Comparison of ENCODE assay signal across 9 mouse cellular contexts in the genomic region with DNA sequence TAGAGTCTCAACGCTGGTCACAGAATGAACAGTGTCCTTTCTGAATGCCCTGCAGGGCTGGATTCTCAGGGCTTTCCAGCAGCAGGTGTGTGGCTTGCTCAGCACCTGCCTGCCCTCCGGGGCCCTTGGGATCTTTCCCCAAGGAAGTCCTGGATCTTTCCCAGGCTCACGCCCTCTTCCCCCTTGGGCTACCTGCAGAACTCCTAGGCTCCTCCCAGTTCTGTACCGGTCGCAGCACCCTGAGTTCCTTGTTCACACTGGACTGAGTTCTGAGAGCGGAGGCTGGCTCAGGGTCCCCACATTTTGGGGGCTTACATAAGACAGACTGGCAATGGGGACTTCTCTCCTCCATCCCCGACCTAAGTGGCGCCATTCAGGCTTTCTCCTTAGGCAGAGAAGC. TPM values are rescaled to one million over a fixed set of nuclear protein-coding genes. Genes with fewer than 3 reads are reported as not detected.
A peak's percentile ranks its signal among the peaks of the same experiment; 100 is the strongest.
DNase-seq lines count a peak whose midpoint lies in the region; ATAC-seq and TF ChIP-seq lines count a peak whose summit lies in the region.
"Had no signal": no experiment of that assay in that cellular context is flagged by ENCODE, and none has a peak within 500 bp of the region (broad histone marks: within the 10 kb centered on the region; RNA-seq: fewer than 3 reads in every experiment).

No protein-coding gene starts in this region.

- peak overlapping the region; percentile 5; the same call in 1 of the 2 replicates for H3K4me3 ChIP-seq in kidney, embryonic 16.5 days (ENCODE audit: low read length)
- H3K4me3 ChIP-seq in forebrain, embryonic 10.5 days, result peak overlapping the region; percentile 44; the same call in 1 of the 2 replicates
- H3K4me3 ChIP-seq in intestine, postnatal 0 days (ENCODE audit: low read depth, low read length), result 0 out of 2 replicates have a peak overlapping the region, but pooled peaks have one; percentile 11
- H3K4me3 ChIP-seq in neural tube, embryonic 15.5 days (replicated peaks), result no peak overlapping the region

- H3K27me3 ChIP-seq in kidney, embryonic 16.5 days (ENCODE audit: insufficient read depth, low read length), result no peaks in the 10 kb centered on the region
- H3K27me3 ChIP-seq in forebrain, embryonic 10.5 days (ENCODE audit: poor library complexity, severe bottlenecking), result no peaks in the 10 kb centered on the region
- H3K27me3 ChIP-seq in intestine, postnatal 0 days (replicated peaks; ENCODE audit: control insufficient read depth, insufficient read depth, low read length), result no peaks in the 10 kb centered on the region
- no peaks in the 10 kb centered on the region for H3K27me3 ChIP-seq in neural tube, embryonic 15.5 days (replicated peaks)

- H3K27ac ChIP-seq in kidney, embryonic 16.5 days (ENCODE audit: low read length), result peak overlapping the region; percentile 87
- peak overlapping the region; percentile 91 for H3K27ac ChIP-seq in forebrain, embryonic 10.5 days
- H3K27ac ChIP-seq in intestine, postnatal 0 days (ENCODE audit: low read depth, low read length), result no peak overlapping the region
- peak overlapping the region; percentile 80 for H3K27ac ChIP-seq in neural tube, embryonic 15.5 days (replicated peaks)

- no peak for DNase-seq in kidney, postnatal 14 days
- no peak for DNase-seq in forebrain, embryonic 10.5 days (ENCODE audit: extremely low spot score, low spot score)
- no peak for DNase-seq in frontal cortex, postnatal 25 days (ENCODE audit: low spot score in 2 of 2)
- DNase-seq in c-Kit-positive CD71-positive TER-119-positive erythroid progenitor cells, embryonic 14.5 days (ENCODE audit: low spot score), result no peak
- DNase-seq in urinary bladder, adult 18-20 months (ENCODE audit: low spot score in 2 of 2), result no peak
- DNase-seq: spleen, adult 18-20 months had no signal

- H3K4me1 ChIP-seq in kidney, embryonic 16.5 days (ENCODE audit: insufficient read depth, low read length), result peaks cover 36% of the 10 kb centered on the region
- peaks cover 50% of the 10 kb centered on the region for H3K4me1 ChIP-seq in forebrain, embryonic 10.5 days
- no peaks in the 10 kb centered on the region; the same call in 1 of the 2 replicates for H3K4me1 ChIP-seq in intestine, postnatal 0 days (replicated peaks; ENCODE audit: control insufficient read depth, insufficient read depth, low read length)
- H3K4me1 ChIP-seq in neural tube, embryonic 15.5 days, result peaks cover 52% of the 10 kb centered on the region

- peak overlapping the region; percentile 54 for H3K9ac ChIP-seq in kidney, embryonic 16.5 days (replicated peaks; ENCODE audit: low read length)
- no peak overlapping the region for H3K9ac ChIP-seq in intestine, postnatal 0 days (ENCODE audit: low read depth, low read length)
- no peak overlapping the region for H3K9ac ChIP-seq in neural tube, embryonic 15.5 days (replicated peaks)

- peak overlapping the region; percentile 38 for H3K4me2 ChIP-seq in kidney, embryonic 16.5 days (replicated peaks; ENCODE audit: low read depth, low read length)
- peak overlapping the region; percentile 65 for H3K4me2 ChIP-seq in intestine, postnatal 0 days (replicated peaks; ENCODE audit: low read depth)
- H3K4me2 ChIP-seq in neural tube, embryonic 15.5 days, result peak overlapping the region; percentile 35; the same call in 1 of the 2 replicates

- H3K36me3 ChIP-seq in kidney, embryonic 16.5 days (ENCODE audit: insufficient read depth, low read length), result peaks cover 20% of the 10 kb centered on the region; the same call in 1 of the 2 replicates
- H3K36me3 ChIP-seq in forebrain, embryonic 10.5 days (replicated peaks), result peaks cover 76% of the 10 kb centered on the region
- no peaks in the 10 kb centered on the region for H3K36me3 ChIP-seq in intestine, postnatal 0 days (ENCODE audit: control insufficient read depth, insufficient read depth)
- H3K36me3 ChIP-seq in neural tube, embryonic 15.5 days, result peaks cover 22% of the 10 kb centered on the region

- H3K9me3 ChIP-seq in kidney, embryonic 16.5 days (ENCODE audit: low read length), result no peaks in the 10 kb centered on the region
- no peaks in the 10 kb centered on the region for H3K9me3 ChIP-seq in forebrain, embryonic 10.5 days
- no peaks in the 10 kb centered on the region for H3K9me3 ChIP-seq in intestine, postnatal 0 days (ENCODE audit: control insufficient read depth)
- H3K9me3 ChIP-seq in neural tube, embryonic 15.5 days (replicated peaks), result no peaks in the 10 kb centered on the region

- no peak for TF ChIP-seq CTCF in intestine, postnatal 0 days (IDR thresholded peaks at IDR 0.05; ENCODE audit: low read depth)

- WGBS in kidney, embryonic 16.5 days, result 51% methylated on average over 8 of the region's 8 CpGs
- WGBS in forebrain, embryonic 10.5 days, result 42% methylated on average over 8 of the region's 8 CpGs
- WGBS in intestine, postnatal 0 days, result 47% methylated on average over 8 of the region's 8 CpGs
- 53% methylated on average over 8 of the region's 8 CpGs for WGBS in neural tube, embryonic 15.5 days

- ATAC-seq in kidney, embryonic 16.5 days (ENCODE audit: low FRiP score, low TSS enrichment), result 0 out of 2 replicates have a peak, but pooled peaks have one; percentile 14
- peak; percentile 46 for ATAC-seq in intestine, postnatal 0 days
- no peak for ATAC-seq in neural tube, embryonic 15.5 days (ENCODE audit: low FRiP score)

RNA-seq across cellular contexts. Expression of a gene that starts 19.9 kb away (rescaled TPM):
- polyA plus RNA-seq in kidney, embryonic 16.5 days (2015; fragmentation: Nextera tagmentation; extraction: Ambion mirVana), result 2.5 and 3.6 TPM in 2 replicates
- polyA plus RNA-seq in forebrain, embryonic 10.5 days (2016; fragmentation: Nextera tagmentation; extraction: Ambion mirVana), result 3.5 and 4.0 TPM in 2 replicates
- 0.90 TPM in 2 replicates for polyA plus RNA-seq in intestine, postnatal 0 days (2015; fragmentation: Nextera tagmentation; extraction: Ambion mirVana)
- 3.3 and 4.9 TPM in 2 replicates for polyA plus RNA-seq in neural tube, embryonic 15.5 days (2015; fragmentation: Nextera tagmentation; extraction: Ambion mirVana)

RNA-seq across cellular contexts. Expression of a gene that starts 27.7 kb away (rescaled TPM):
- 0.53 and 0.71 TPM in 2 replicates for polyA plus RNA-seq in kidney, embryonic 16.5 days (2015; fragmentation: Nextera tagmentation; extraction: Ambion mirVana)
- polyA plus RNA-seq in forebrain, embryonic 10.5 days (2016; fragmentation: Nextera tagmentation; extraction: Ambion mirVana), result not detected in 2 replicates
- polyA plus RNA-seq in intestine, postnatal 0 days (2015; fragmentation: Nextera tagmentation; extraction: Ambion mirVana), result not detected in 2 replicates
- polyA plus RNA-seq in neural tube, embryonic 15.5 days (2015; fragmentation: Nextera tagmentation; extraction: Ambion mirVana), result 0.43 TPM in 1 of 2 replicates, not detected in the other

RNA-seq across cellular contexts. Expression of a gene that starts 52.2 kb away (rescaled TPM):
- polyA plus RNA-seq in kidney, embryonic 16.5 days (2015; fragmentation: Nextera tagmentation; extraction: Ambion mirVana), result 37.9 and 40.2 TPM in 2 replicates
- polyA plus RNA-seq in forebrain, embryonic 10.5 days (2016; fragmentation: Nextera tagmentation; extraction: Ambion mirVana), result 58.0 and 59.1 TPM in 2 replicates
- 7.7 and 7.9 TPM in 2 replicates for polyA plus RNA-seq in intestine, postnatal 0 days (2015; fragmentation: Nextera tagmentation; extraction: Ambion mirVana)
- polyA plus RNA-seq in neural tube, embryonic 15.5 days (2015; fragmentation: Nextera tagmentation; extraction: Ambion mirVana), result 8.3 and 13.8 TPM in 2 replicates
